Mouse (Mus musculus): ENCODE data around the gene Adat1. TPM values are rescaled to one million over a fixed set of nuclear protein-coding genes. Genes with fewer than 3 reads are reported as not detected.

The Adat1 gene
- polyA plus RNA-seq, 1 experiment from 2014 or later = 8.5 TPM

Other genes starting within 250 kb of the Adat1 start
- gene Bcar1, start 248.5 kb downstream of the Adat1 start, polyA plus RNA-seq (2015; fragmentation: Nextera tagmentation; extraction: Ambion mirVana) = 38.7 and 39.7 TPM in 2 replicates
- gene Cfdp1, start 138.0 kb downstream of the Adat1 start, polyA plus RNA-seq (2015; fragmentation: Nextera tagmentation; extraction: Ambion mirVana) = 195 and 208 TPM in 2 replicates
- 12.8 and 13.3 TPM in 2 replicates for gene Tmem170, start 115.6 kb downstream of the Adat1 start, polyA plus RNA-seq (2015; fragmentation: Nextera tagmentation; extraction: Ambion mirVana)
- 2.0 and 2.2 TPM in 2 replicates for gene Chst5, start 81.9 kb downstream of the Adat1 start, polyA plus RNA-seq (2015; fragmentation: Nextera tagmentation; extraction: Ambion mirVana)
- 10.8 and 13.1 TPM in 2 replicates for gene Tmem231, start 58.4 kb downstream of the Adat1 start, polyA plus RNA-seq (2015; fragmentation: Nextera tagmentation; extraction: Ambion mirVana)
- 189 and 205 TPM in 2 replicates for gene Gabarapl2, start 51.6 kb downstream of the Adat1 start, polyA plus RNA-seq (2015; fragmentation: Nextera tagmentation; extraction: Ambion mirVana)
- gene Kars, start 19.0 kb upstream of the Adat1 start, polyA plus RNA-seq (2015; fragmentation: Nextera tagmentation; extraction: Ambion mirVana) = 166 and 185 TPM in 2 replicates
- gene Terf2ip, start 19.1 kb upstream of the Adat1 start, polyA plus RNA-seq (2015; fragmentation: Nextera tagmentation; extraction: Ambion mirVana) = 22.2 and 23.1 TPM in 2 replicates
- 0.31 and 0.39 TPM in 2 replicates for gene Gm6793, start 22.7 kb upstream of the Adat1 start, polyA plus RNA-seq (2015; fragmentation: Nextera tagmentation; extraction: Ambion mirVana)

All from stomach, embryonic 15.5 days (tissue).